Mouse (Mus musculus) lung, postnatal 0 days (tissue): ENCODE measurements at regions not wholly inside any gene's neighbourhood (a gene's known extent, or its start where the extent isn't known, plus 50 kb on each side); places are given as distances from the start of the nearest gene placed in this dataset.
A peak's percentile ranks its signal among the peaks of the same experiment; 100 is the strongest.

Source experiments
- ATAC-seq: fragments of 200-750 bp; cut with Nextera tagmentation; 2 replicates; pipeline ENCODE4 v1.8.0; 2017; ENCODE audit warnings: moderate library complexity
- DNase-seq: peaks from one replicate; pipeline ENCODE4 v3.0.0-alpha.2; 2016; ENCODE audit warnings: low spot score
- H3K27ac ChIP-seq: fragments of 300-500 bp; sonication (generic); 2 replicates; pipeline ENCODE4 v1.5.1; 2014; ENCODE audit warnings: antibody characterized with exemption, mild to moderate bottlenecking, low read length, mixed read lengths
- H3K27me3 ChIP-seq: fragments of 300-500 bp; sonication (generic); replicated peaks from 2 replicates; pipeline ENCODE4 v1.6.1; 2014; ENCODE audit warnings: low read length, mixed read lengths; ENCODE audit not compliant: insufficient read depth
- H3K36me3 ChIP-seq: fragments of 300-500 bp; sonication (generic); 2 replicates; pipeline ENCODE4 v1.6.1; 2014; ENCODE audit warnings: low read length, mixed read lengths; ENCODE audit not compliant: insufficient read depth
- H3K4me1 ChIP-seq: fragments of 300-500 bp; sonication (generic); 2 replicates; pipeline ENCODE4 v1.6.1; 2014; ENCODE audit warnings: antibody characterized with exemption, low read depth, low read length, mixed read lengths; ENCODE audit not compliant: insufficient read depth
- H3K4me2 ChIP-seq: fragments of 300-500 bp; sonication (generic); replicated peaks from 2 replicates; pipeline ENCODE4 v1.6.1; 2014; ENCODE audit warnings: low read depth, mild to moderate bottlenecking, low read length, moderate library complexity, mixed read lengths
- H3K4me3 ChIP-seq: fragments of 300-500 bp; sonication (generic); 2 replicates; pipeline ENCODE4 v1.5.1; 2014; ENCODE audit warnings: low read depth, low read length
- H3K9ac ChIP-seq: fragments of 300-500 bp; sonication (generic); replicated peaks from 2 replicates; pipeline ENCODE4 v1.6.1; 2014; ENCODE audit warnings: low read depth, mild to moderate bottlenecking
- H3K9me3 ChIP-seq: fragments of 300-500 bp; sonication (generic); 2 replicates; pipeline ENCODE4 v1.6.1; 2016; ENCODE audit warnings: low read length, mixed read lengths
- CTCF ChIP-seq: IDR thresholded peaks from 2 replicates; pipeline ENCODE4 v1.5.1; 2016; ENCODE audit warnings: antibody characterized with exemption, mild to moderate bottlenecking
- EP300 ChIP-seq: IDR thresholded peaks from 2 replicates; pipeline ENCODE4 v1.6.1; 2016; ENCODE audit warnings: antibody characterized with exemption, mild to moderate bottlenecking, control low read depth
- WGBS: fragments of 180-500 bp; shearing (Covaris S2); extraction: QIAGEN DNeasy Blood & Tissue Kit; methylation state at CpG from one replicate; pipeline ENCODE4 v1.1.7; 2014; 5-methylcytosine and 5-hydroxymethylcytosine counted together

- Histone ChIP-seq H3K36me3 (no peaks in the 10 kb centered on the region), H3K4me3 (no peak overlapping the region), H3K4me1 (no peaks in the 10 kb centered on the region), H3K27ac (no peak overlapping the region; the same call in 1 of the 2 replicates), H3K9me3 (no peaks in the 10 kb centered on the region), H3K9ac (no peak overlapping the region), H3K27me3 (no peaks in the 10 kb centered on the region), H3K4me2 (no peak overlapping the region)
- DNase-seq (peak; percentile 71), ATAC-seq (peak; percentile 88)
- no peak for TF ChIP-seq CTCF
- peak; percentile 95 for TF ChIP-seq EP300
- WGBS: 25% methylated on average over 5 of the region's 5 CpGs
Observed at GRCm38 (mm10) chr8:46898697-46899445, 87.8 kb upstream of the Enpp6 start.

- Histone ChIP-seq H3K4me3 (no peak overlapping the region), H3K4me2 (no peak overlapping the region), H3K4me1 (no peaks in the 10 kb centered on the region), H3K9ac (no peak overlapping the region), H3K27ac (no peak overlapping the region), H3K36me3 (no peaks in the 10 kb centered on the region), H3K9me3 (no peaks in the 10 kb centered on the region), H3K27me3 (no peaks in the 10 kb centered on the region)
- no peak for DNase-seq
- TF ChIP-seq CTCF: no peak
- no peak for TF ChIP-seq EP300
- no peak; the same call in 1 of the 2 replicates for ATAC-seq
- WGBS: 63% methylated on average over 4 of the region's 4 CpGs
Observed at GRCm38 (mm10) chr8:46900826-46901225, 85.9 kb upstream of the Enpp6 start.

GRCm38 (mm10) chr8:46904731-46905130 lies 82.0 kb upstream of the Enpp6 start:
- no peak for ATAC-seq
- no peaks in the 10 kb centered on the region for H3K4me1 ChIP-seq
- 60% methylated on average over 3 of the region's 3 CpGs for WGBS
- no peak overlapping the region for H3K9ac ChIP-seq
- H3K9me3 ChIP-seq: no peaks in the 10 kb centered on the region
- H3K36me3 ChIP-seq: no peaks in the 10 kb centered on the region
- no peak overlapping the region for H3K4me3 ChIP-seq
- DNase-seq: no peak
- no peak overlapping the region for H3K27ac ChIP-seq
- H3K4me2 ChIP-seq: no peak overlapping the region
- H3K27me3 ChIP-seq: no peaks in the 10 kb centered on the region
- TF ChIP-seq EP300 (no peak), CTCF (no peak)

- Histone ChIP-seq H3K9me3 (no peaks in the 10 kb centered on the region), H3K27me3 (no peaks in the 10 kb centered on the region), H3K9ac (no peak overlapping the region), H3K36me3 (no peaks in the 10 kb centered on the region), H3K4me2 (no peak overlapping the region), H3K4me3 (no peak overlapping the region), H3K27ac (no peak overlapping the region), H3K4me1 (no peaks in the 10 kb centered on the region)
- ATAC-seq (no peak), DNase-seq (no peak)
- WGBS: 62% methylated on average over 11 of the region's 11 CpGs
- TF ChIP-seq EP300: no peak
- TF ChIP-seq CTCF: no peak
Observed at GRCm38 (mm10) chr8:46907390-46907789, 79.3 kb upstream of the Enpp6 start.

GRCm38 (mm10) chr8:46908186-46908585 lies 78.5 kb upstream of the Enpp6 start:
- H3K9ac ChIP-seq: no peak overlapping the region
- WGBS: 62% methylated on average over 4 of the region's 4 CpGs
- no peak overlapping the region for H3K27ac ChIP-seq
- no peak for TF ChIP-seq EP300
- no peak for TF ChIP-seq CTCF
- no peaks in the 10 kb centered on the region for H3K36me3 ChIP-seq
- H3K4me2 ChIP-seq: no peak overlapping the region
- DNase-seq (no peak), ATAC-seq (no peak)
- H3K9me3 ChIP-seq: no peaks in the 10 kb centered on the region
- H3K4me3 ChIP-seq: no peak overlapping the region
- H3K27me3 ChIP-seq: no peaks in the 10 kb centered on the region
- no peaks in the 10 kb centered on the region for H3K4me1 ChIP-seq

GRCm38 (mm10) chr8:46913956-46914355 lies 72.7 kb upstream of the Enpp6 start:
- DNase-seq (no peak), ATAC-seq (no peak)
- WGBS: 22% methylated on average over 5 of the region's 5 CpGs
- no peak overlapping the region for H3K4me2 ChIP-seq
- TF ChIP-seq EP300 (no peak), CTCF (no peak)
- H3K9ac ChIP-seq: no peak overlapping the region
- no peaks in the 10 kb centered on the region for H3K36me3 ChIP-seq
- H3K4me3 ChIP-seq: no peak overlapping the region
- H3K27me3 ChIP-seq: no peaks in the 10 kb centered on the region
- no peaks in the 10 kb centered on the region for H3K4me1 ChIP-seq
- H3K27ac ChIP-seq: no peak overlapping the region
- H3K9me3 ChIP-seq: no peaks in the 10 kb centered on the region
